9 mouse cellular contexts compared by ENCODE assay signal in genomic region chr2:11853210-11853973, GRCm38 (mm10).
DNase-seq lines count a peak whose midpoint lies in the region; ATAC-seq lines count a peak whose summit lies in the region.
"Had no signal": no experiment of that assay in that cellular context is flagged by ENCODE, and none has a peak within 500 bp of the region (broad histone marks: within the 10 kb centered on the region; RNA-seq: fewer than 3 reads in every experiment).

No protein-coding gene starts in this region.

- no peak overlapping the region for H3K4me3 ChIP-seq in neural tube, embryonic 12.5 days
- H3K4me3 ChIP-seq in neural tube, embryonic 15.5 days (replicated peaks): no peak overlapping the region
- H3K4me3 ChIP-seq in limb, embryonic 10.5 days: no peak overlapping the region
- H3K4me3 ChIP-seq: hindbrain, embryonic 15.5 days had no signal

- no peak overlapping the region for H3K27ac ChIP-seq in neural tube, embryonic 12.5 days
- no peak overlapping the region for H3K27ac ChIP-seq in neural tube, embryonic 15.5 days (replicated peaks)
- no peak overlapping the region for H3K27ac ChIP-seq in limb, embryonic 10.5 days
- H3K27ac ChIP-seq: hindbrain, embryonic 15.5 days had no signal

- H3K9ac ChIP-seq in neural tube, embryonic 12.5 days: no peak overlapping the region
- H3K9ac ChIP-seq in neural tube, embryonic 15.5 days (replicated peaks): no peak overlapping the region
- H3K9ac ChIP-seq: hindbrain, embryonic 15.5 days had no signal

- DNase-seq in heart, postnatal 14 days: peak; percentile 3 to 21
- peak; percentile 56 for DNase-seq in limb, embryonic 10.5 days (ENCODE audit: low spot score)
- no peak for DNase-seq in cerebellum, adult 9-10 months
- no peak for DNase-seq in adrenal gland, adult 8-10 months
- no peak for DNase-seq in T-cell, adult 2 months (ENCODE audit: low spot score)

- no peaks in the 10 kb centered on the region for H3K27me3 ChIP-seq in neural tube, embryonic 12.5 days (replicated peaks)
- H3K27me3 ChIP-seq in neural tube, embryonic 15.5 days (replicated peaks): no peaks in the 10 kb centered on the region
- no peaks in the 10 kb centered on the region for H3K27me3 ChIP-seq in limb, embryonic 10.5 days (ENCODE audit: low read depth, poor library complexity, severe bottlenecking)
- H3K27me3 ChIP-seq: hindbrain, embryonic 15.5 days had no signal

- intact Hi-C loops in heart, postnatal 14 days (cut with DNase I): no loop called here

- no peaks in the 10 kb centered on the region for H3K4me1 ChIP-seq in neural tube, embryonic 12.5 days
- no peaks in the 10 kb centered on the region for H3K4me1 ChIP-seq in neural tube, embryonic 15.5 days
- H3K4me1 ChIP-seq in limb, embryonic 10.5 days: peaks cover 5% of the 10 kb centered on the region; the same call in 1 of the 2 replicates
- H3K4me1 ChIP-seq: hindbrain, embryonic 15.5 days had no signal

- no peaks in the 10 kb centered on the region for H3K36me3 ChIP-seq in neural tube, embryonic 12.5 days
- no peaks in the 10 kb centered on the region for H3K36me3 ChIP-seq in neural tube, embryonic 15.5 days
- no peaks in the 10 kb centered on the region for H3K36me3 ChIP-seq in limb, embryonic 10.5 days
- H3K36me3 ChIP-seq: hindbrain, embryonic 15.5 days had no signal

- ATAC-seq in neural tube, embryonic 12.5 days (ENCODE audit: low FRiP score, low read depth): peak; percentile 63
- ATAC-seq in neural tube, embryonic 15.5 days (ENCODE audit: low FRiP score): no peak
- peak; percentile 67; the same call in 1 of the 2 replicates for ATAC-seq in neutrophil, adult 5-6 weeks (ENCODE audit: extremely low read depth, insufficient number of reproducible peaks, low FRiP score, poor library complexity, severe bottlenecking)

- no peak overlapping the region for H3K4me2 ChIP-seq in neural tube, embryonic 12.5 days (replicated peaks)
- no peak overlapping the region for H3K4me2 ChIP-seq in neural tube, embryonic 15.5 days
- H3K4me2 ChIP-seq: hindbrain, embryonic 15.5 days had no signal

- 22% methylated on average over 2 of the region's 2 CpGs for WGBS in neural tube, embryonic 12.5 days
- 23% methylated on average over 2 of the region's 2 CpGs for WGBS in neural tube, embryonic 15.5 days
- 22% methylated on average over 2 of the region's 2 CpGs for WGBS in limb, embryonic 10.5 days

- H3K9me3 ChIP-seq in neural tube, embryonic 12.5 days: no peaks in the 10 kb centered on the region
- no peaks in the 10 kb centered on the region for H3K9me3 ChIP-seq in neural tube, embryonic 15.5 days (replicated peaks)
- no peaks in the 10 kb centered on the region for H3K9me3 ChIP-seq in limb, embryonic 10.5 days (replicated peaks)
- H3K9me3 ChIP-seq: hindbrain, embryonic 15.5 days had no signal

Comparison
In these comparisons a context has a peak if more than half of its experiments do, and no peak if none do; other contexts are left out.
1. DNase-seq: peak in heart, postnatal 14 days (2 of 2) and limb, embryonic 10.5 days (single experiment); none in cerebellum, adult 9-10 months (single experiment), adrenal gland, adult 8-10 months (single experiment) and T-cell, adult 2 months (single experiment).